Mouse (Mus musculus) ES-E14 (cell line): ENCODE results near the gene Lrmda. TPM values are rescaled to one million over a fixed set of nuclear protein-coding genes. Genes with fewer than 3 reads are reported as not detected.

Source experiments
- DNase-seq: peaks from one replicate; pipeline ENCODE4 v3.0.0-alpha.2; 2013; ENCODE audit warnings: low read depth, low spot score
- H3K27ac ChIP-seq: 2 replicates; pipeline ENCODE4 v1.5.1; 2012; ENCODE audit warnings: low read depth, mild to moderate bottlenecking, low read length, moderate library complexity, mixed read lengths; ENCODE audit not compliant: poor library complexity, insufficient read depth, severe bottlenecking
- H3K36me3 ChIP-seq: 2 replicates; pipeline ENCODE4 v1.6.1; 2012; ENCODE audit warnings: mild to moderate bottlenecking, low read length, moderate library complexity, mixed read lengths; ENCODE audit not compliant: control insufficient read depth, poor library complexity, insufficient read depth, severe bottlenecking
- H3K4me1 ChIP-seq, 2 experiments: fragments of 150-350 bp in 1 of 2; sonication (generic) in 1 of 2; 2 replicates each; pipeline ENCODE4 v1.6.1; 2012; ENCODE audit warnings: low read length in 2 of 2, mild to moderate bottlenecking in 1 of 2, mixed read lengths in 1 of 2; ENCODE audit not compliant: control insufficient read depth in 2 of 2, insufficient read depth in 2 of 2, poor library complexity in 1 of 2
- H3K4me3 ChIP-seq, 2 experiments: fragments of 150-350 bp in 1 of 2; sonication (generic) in 1 of 2; 2 replicates each; pipeline ENCODE4 v1.5.1; 2012; ENCODE audit warnings: low read length in 2 of 2, low read depth in 1 of 2, mild to moderate bottlenecking in 1 of 2, mixed read lengths in 1 of 2; ENCODE audit not compliant: insufficient read depth in 1 of 2, poor library complexity in 1 of 2, severe bottlenecking in 1 of 2
- H3K9ac ChIP-seq: 2 replicates; pipeline ENCODE4 v1.6.1; 2012; ENCODE audit warnings: low read depth, mild to moderate bottlenecking, low read length, mixed read lengths; ENCODE audit not compliant: poor library complexity, insufficient read depth, severe bottlenecking
- H3K9me3 ChIP-seq: fragments of 150-350 bp; sonication (generic); 2 replicates; pipeline ENCODE4 v1.6.1; 2012; ENCODE audit warnings: low read depth, mild to moderate bottlenecking, low read length; ENCODE audit not compliant: control insufficient read depth, insufficient read depth
- CHD2 ChIP-seq: IDR thresholded peaks from 2 replicates; pipeline ENCODE4 v1.6.1; 2014; ENCODE audit warnings: mild to moderate bottlenecking, low read depth, low read length, inconsistent platforms
- HCFC1 ChIP-seq: IDR thresholded peaks from 2 replicates; pipeline ENCODE4 v1.6.1; 2012; ENCODE audit warnings: low read length, inconsistent platforms, borderline replicate concordance; ENCODE audit not compliant: insufficient read depth
- MAFK ChIP-seq: IDR thresholded peaks from 2 replicates; pipeline ENCODE4 v1.6.1; 2014; ENCODE audit warnings: mild to moderate bottlenecking, low read depth, low read length, inconsistent platforms; ENCODE audit not compliant: insufficient read depth
- ZC3H11A ChIP-seq: IDR thresholded peaks from 2 replicates; pipeline ENCODE4 v1.6.1; 2012; ENCODE audit warnings: low read depth, mild to moderate bottlenecking, inconsistent platforms, low read length, borderline replicate concordance
- ZNF384 ChIP-seq: IDR thresholded peaks from 2 replicates; pipeline ENCODE4 v1.6.1; 2012; ENCODE audit warnings: low read depth, low read length, inconsistent platforms
- in situ Hi-C, 2 experiments: fragments of 600-800 bp; cut with MboI; formaldehyde crosslinking; loops; one replicate each; pipeline ENCODE4 v1.15.1; 2025; ENCODE audit warnings: low sequenced_read_pairs in 2 of 2, inconsistent platforms in 1 of 2; ENCODE audit not compliant: unreplicated experiment in 2 of 2
- total RNA-seq: library from RNA; depleted of rRNA; stranded (reverse); fragments of 300-350 nt; gene quantifications from 2 replicates; pipeline ENCODE4 v1.2.3, GENCODE M21; 2012

Gene Lrmda
- total RNA-seq, 1 experiment = 0.22 TPM

GRCm38 (mm10) chr14:22417706-22418105 is 398.2 kb downstream of the Lrmda start:
- in situ Hi-C loops = loop anchor here in 1 of 2 experiments (25.0 kb wide), 1 partner anchor 105 kb away; no protein-coding TSS in a partner anchor
- H3K36me3 ChIP-seq = no peaks in the 10 kb centered on the region

DNA sequence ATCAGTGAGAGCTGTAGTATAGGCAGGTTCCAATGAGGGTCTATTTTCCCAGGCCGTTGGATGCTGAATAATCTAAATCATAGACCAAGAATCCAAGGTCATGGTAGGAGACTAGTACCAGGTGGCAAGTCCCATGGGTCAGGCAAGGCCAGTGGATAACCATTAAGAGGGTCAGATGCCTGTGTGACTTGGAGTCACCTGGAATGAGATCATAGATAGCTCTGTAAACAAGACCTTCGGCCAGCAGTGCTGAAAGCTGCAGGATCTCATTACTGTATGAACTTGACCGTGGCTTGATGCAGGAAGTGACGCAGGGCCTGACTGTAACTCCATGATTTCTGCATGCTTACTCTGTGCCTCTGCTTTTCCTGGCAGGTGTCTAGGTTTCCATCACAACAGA is 402.2 kb downstream of the Lrmda start:
- H3K9me3 ChIP-seq = no peaks in the 10 kb centered on the region
- no peak for DNase-seq
- H3K4me1 ChIP-seq = no peaks in the 10 kb centered on the region
- no peaks in the 10 kb centered on the region for H3K36me3 ChIP-seq
- in situ Hi-C loops = loop anchor here in 1 of 2 experiments (25.0 kb wide), 1 partner anchor 109 kb away; no protein-coding TSS in a partner anchor
- H3K9ac ChIP-seq = no peak overlapping the region
- H3K4me3 ChIP-seq = no peak overlapping the region
- no peak overlapping the region for H3K27ac ChIP-seq
- TF ChIP-seq HCFC1 (no peak), CHD2 (no peak), MAFK (no peak), ZC3H11A (no peak), ZNF384 (no peak)

More at GRCm38 (mm10) chr14:22417706-22418105, 398.2 kb downstream of the Lrmda start:
- Histone ChIP-seq H3K9ac (no peak overlapping the region), H3K4me1 (no peaks in the 10 kb centered on the region), H3K4me3 (no peak overlapping the region), H3K9me3 (no peaks in the 10 kb centered on the region), H3K27ac (no peak overlapping the region)
- no peak for TF ChIP-seq HCFC1
- TF ChIP-seq ZC3H11A = no peak
- TF ChIP-seq CHD2 = no peak
- TF ChIP-seq ZNF384 = no peak
- TF ChIP-seq MAFK = no peak
- no peak for DNase-seq

GRCm38 (mm10) chr14:22425018-22425534 is 405.6 kb downstream of the Lrmda start:
- no peak for DNase-seq
- TF ChIP-seq HCFC1 (no peak), CHD2 (no peak), MAFK (no peak), ZNF384 (no peak), ZC3H11A (no peak)
- Histone ChIP-seq H3K9me3 (no peaks in the 10 kb centered on the region), H3K36me3 (no peaks in the 10 kb centered on the region), H3K27ac (no peak overlapping the region), H3K4me3 (no peak overlapping the region), H3K4me1 (no peaks in the 10 kb centered on the region), H3K9ac (no peak overlapping the region)
- in situ Hi-C loops = no loop called here

GRCm38 (mm10) chr14:22435441-22435840 is 415.9 kb downstream of the Lrmda start:
- H3K9ac ChIP-seq = no peak overlapping the region
- in situ Hi-C loops = no loop called here
- H3K4me1 ChIP-seq = no peaks in the 10 kb centered on the region
- H3K27ac ChIP-seq = no peak overlapping the region
- no peaks in the 10 kb centered on the region for H3K36me3 ChIP-seq
- TF ChIP-seq HCFC1 (no peak), ZC3H11A (no peak), ZNF384 (no peak), MAFK (no peak), CHD2 (no peak)
- DNase-seq = no peak
- no peaks in the 10 kb centered on the region for H3K9me3 ChIP-seq
- no peak overlapping the region for H3K4me3 ChIP-seq

DNA sequence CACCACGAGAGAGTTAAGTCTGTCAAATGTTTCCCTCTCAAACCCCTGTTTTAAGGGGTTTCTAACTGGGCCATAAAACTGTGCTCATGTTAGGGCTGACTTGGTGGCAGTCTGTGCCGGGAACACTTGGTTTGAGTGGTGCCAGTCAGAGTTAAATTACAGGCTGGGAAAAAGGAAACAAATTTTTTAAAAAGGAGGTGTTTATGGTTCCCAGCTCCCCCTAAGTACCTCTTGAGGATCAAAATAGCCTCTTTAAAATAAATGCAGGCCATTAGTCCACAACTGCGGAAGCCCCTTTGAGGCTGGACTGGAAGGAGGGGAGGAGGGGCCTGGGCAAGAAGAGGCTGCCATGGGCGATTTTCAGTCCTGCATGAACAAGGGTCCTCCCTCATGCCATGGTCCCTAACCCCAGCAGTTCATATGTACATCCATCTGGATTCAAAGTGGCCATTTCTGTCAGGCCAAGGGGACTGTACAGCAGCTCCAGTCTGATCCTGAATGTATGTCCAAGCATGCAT is 416.4 kb downstream of the Lrmda start:
- no peaks in the 10 kb centered on the region for H3K36me3 ChIP-seq
- DNase-seq = no peak
- H3K9ac ChIP-seq = no peak overlapping the region
- H3K4me1 ChIP-seq = no peaks in the 10 kb centered on the region
- in situ Hi-C loops = no loop called here
- no peak overlapping the region for H3K4me3 ChIP-seq
- TF ChIP-seq HCFC1 (no peak), MAFK (no peak), CHD2 (no peak), ZC3H11A (no peak), ZNF384 (no peak)
- H3K27ac ChIP-seq = no peak overlapping the region
- no peaks in the 10 kb centered on the region for H3K9me3 ChIP-seq
